Mouse (Mus musculus): Measurements from ENCODE around the gene Cacna1c.

DNA sequence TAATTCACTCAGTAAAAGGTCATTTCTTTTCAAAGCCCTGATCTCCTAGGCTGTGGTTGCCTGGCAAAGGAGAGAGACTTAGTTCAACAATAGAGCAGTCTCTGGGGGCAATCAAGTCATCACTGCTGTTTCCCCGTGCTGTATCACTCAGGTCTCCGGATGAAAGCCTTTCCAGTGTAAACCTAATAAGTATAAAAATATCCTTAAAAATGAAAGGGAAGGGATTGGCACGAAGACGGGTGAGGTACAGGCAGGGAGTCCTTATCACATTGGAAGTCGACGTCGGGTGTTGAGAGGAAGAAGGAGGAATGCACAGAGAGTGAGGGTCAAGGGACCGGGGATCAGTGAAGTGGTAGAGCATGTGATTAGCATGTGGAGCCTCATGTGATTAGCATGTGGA is 19.1 kb downstream of the Cacna1c start:
- TF ChIP-seq CTCF (IDR thresholded peaks at IDR 0.05; ENCODE audit: low read depth, low read length): no peak
- TF ChIP-seq POLR2A (IDR thresholded peaks at IDR 0.05; ENCODE audit: insufficient read depth, low read length): no peak

All from ES-Bruce4 (cell line).